In genomic region chr14:54528446-54529111, GRCm38 (mm10) we compare ENCODE assay signal across 8 mouse cellular contexts. TPM values are rescaled to one million over a fixed set of nuclear protein-coding genes. Genes with fewer than 3 reads are reported as not detected.
DNase-seq lines count a peak whose midpoint lies in the region; ATAC-seq lines count a peak whose summit lies in the region.

No protein-coding gene starts in this region.

- no peak overlapping the region for H3K4me3 ChIP-seq in forebrain, embryonic 13.5 days
- no peak overlapping the region for H3K4me3 ChIP-seq in neural tube, embryonic 15.5 days (replicated peaks)

- no peaks in the 10 kb centered on the region for H3K36me3 ChIP-seq in forebrain, embryonic 13.5 days (ENCODE audit: poor library complexity, severe bottlenecking)
- no peaks in the 10 kb centered on the region for H3K36me3 ChIP-seq in neural tube, embryonic 15.5 days

- H3K9ac ChIP-seq in forebrain, embryonic 13.5 days = no peak overlapping the region
- H3K9ac ChIP-seq in neural tube, embryonic 15.5 days (replicated peaks) = no peak overlapping the region

- intact Hi-C loops in heart, postnatal 14 days (cut with DNase I) = loop anchor here (5.0 kb wide), 2 partner anchors 49 to 109 kb away; partner anchors contain the start of gene Ajuba

- WGBS in forebrain, embryonic 13.5 days = 14% methylated on average over 17 of the region's 17 CpGs
- 21% methylated on average over 17 of the region's 17 CpGs for WGBS in large intestine, adult 2 months
- WGBS in neural tube, embryonic 15.5 days = 11% methylated on average over 17 of the region's 17 CpGs

- DNase-seq in CD8-positive naive resting alpha-beta T cell, adult 2 months (ENCODE audit: low read depth in 2 of 2, low spot score in 2 of 2) = peak; percentile 81 to 86
- peak; percentile 68 for DNase-seq in c-Kit-positive CD71-positive TER-119-positive erythroid progenitor cells, embryonic 14.5 days (ENCODE audit: low spot score)
- DNase-seq in heart, postnatal 14 days = peak; percentile 84 to 91
- peak; percentile 68 for DNase-seq in large intestine, adult 2 months (ENCODE audit: low read depth, low spot score)
- DNase-seq in lung, adult 18-20 months = peak; percentile 75 to 82
- DNase-seq in testis, postnatal 14 days (ENCODE audit: low spot score) = peak; percentile 83

- no peaks in the 10 kb centered on the region for H3K9me3 ChIP-seq in forebrain, embryonic 13.5 days (replicated peaks)
- no peaks in the 10 kb centered on the region for H3K9me3 ChIP-seq in neural tube, embryonic 15.5 days (replicated peaks)

- no peak overlapping the region for H3K4me2 ChIP-seq in forebrain, embryonic 13.5 days
- peak overlapping the region; percentile 71; the same call in 1 of the 2 replicates for H3K4me2 ChIP-seq in neural tube, embryonic 15.5 days

- no peaks in the 10 kb centered on the region for H3K27me3 ChIP-seq in forebrain, embryonic 13.5 days
- H3K27me3 ChIP-seq in neural tube, embryonic 15.5 days (replicated peaks) = no peaks in the 10 kb centered on the region

- H3K4me1 ChIP-seq in forebrain, embryonic 13.5 days = peaks cover 11% of the 10 kb centered on the region
- peaks cover 21% of the 10 kb centered on the region for H3K4me1 ChIP-seq in neural tube, embryonic 15.5 days

- H3K27ac ChIP-seq in forebrain, embryonic 13.5 days = no peak overlapping the region
- peak overlapping the region; percentile 77 for H3K27ac ChIP-seq in neural tube, embryonic 15.5 days (replicated peaks)

- ATAC-seq in forebrain, embryonic 13.5 days = peak; percentile 71; the same call in 1 of the 2 replicates
- peak; percentile 53; the same call in 1 of the 2 replicates for ATAC-seq in neural tube, embryonic 15.5 days (ENCODE audit: low FRiP score)

RNA-seq across cellular contexts. Expression of gene Prmt5, which starts 11.3 kb away (rescaled TPM):
- polyA plus RNA-seq in forebrain, embryonic 13.5 days (2015; fragmentation: Nextera tagmentation; extraction: Ambion mirVana) = 107 and 113 TPM in 2 replicates
- total RNA-seq in heart, postnatal 14 days (2021) = 10 to 100 TPM; 26.9 to 29.2 TPM
- 26.1 and 31.1 TPM in 2 replicates for polyA plus RNA-seq in large intestine, adult 2 months (2012; rRNA removed)
- polyA plus RNA-seq in neural tube, embryonic 15.5 days (2015; fragmentation: Nextera tagmentation; extraction: Ambion mirVana) = 92.3 and 93.9 TPM in 2 replicates

RNA-seq across cellular contexts. Expression of gene Haus4, which starts 25.8 kb away (rescaled TPM):
- polyA plus RNA-seq in forebrain, embryonic 13.5 days (2015; fragmentation: Nextera tagmentation; extraction: Ambion mirVana) = 39.7 and 43.1 TPM in 2 replicates
- 1 to 10 TPM; 5.2 to 6.1 TPM for total RNA-seq in heart, postnatal 14 days (2021)
- polyA plus RNA-seq in large intestine, adult 2 months (2012; rRNA removed) = 17.0 and 18.3 TPM in 2 replicates
- polyA plus RNA-seq in neural tube, embryonic 15.5 days (2015; fragmentation: Nextera tagmentation; extraction: Ambion mirVana) = 20.5 and 34.8 TPM in 2 replicates

RNA-seq across cellular contexts. Expression of gene Ajuba, which starts 48.8 kb away (rescaled TPM):
- 18.8 and 20.3 TPM in 2 replicates for polyA plus RNA-seq in forebrain, embryonic 13.5 days (2015; fragmentation: Nextera tagmentation; extraction: Ambion mirVana)
- 10 to 100 TPM; 10.2 to 10.7 TPM for total RNA-seq in heart, postnatal 14 days (2021)
- polyA plus RNA-seq in large intestine, adult 2 months (2012; rRNA removed) = 3.4 and 3.5 TPM in 2 replicates
- polyA plus RNA-seq in neural tube, embryonic 15.5 days (2015; fragmentation: Nextera tagmentation; extraction: Ambion mirVana) = 6.1 and 12.9 TPM in 2 replicates

RNA-seq across cellular contexts. Expression of gene Rem2, which starts 52.7 kb away (rescaled TPM):
- 24.2 and 24.4 TPM in 2 replicates for polyA plus RNA-seq in forebrain, embryonic 13.5 days (2015; fragmentation: Nextera tagmentation; extraction: Ambion mirVana)
- not detected for total RNA-seq in heart, postnatal 14 days (2021)
- polyA plus RNA-seq in large intestine, adult 2 months (2012; rRNA removed) = 0.07 and 0.19 TPM in 2 replicates
- polyA plus RNA-seq in neural tube, embryonic 15.5 days (2015; fragmentation: Nextera tagmentation; extraction: Ambion mirVana) = 32.3 and 44.0 TPM in 2 replicates
